Mouse (Mus musculus) hindbrain, embryonic 14.5 days (tissue): ENCODE measurements at regions not wholly inside any gene's neighbourhood (a gene's known extent, or its start where the extent isn't known, plus 50 kb on each side); places are given as distances from the start of the nearest gene placed in this dataset.

Experiments
- ATAC-seq: fragments of 200-750 bp; cut with Nextera tagmentation; 2 replicates; pipeline ENCODE4 v1.8.0; 2017; ENCODE audit warnings: moderate number of reproducible peaks, mild to moderate bottlenecking, moderate TSS enrichment, moderate library complexity; ENCODE audit not compliant: low FRiP score
- DNase-seq: peaks from one replicate; pipeline ENCODE4 v3.0.0-alpha.2; 2015; ENCODE audit warnings: low spot score
- H3K27ac ChIP-seq: fragments of 300-500 bp; sonication (generic); 2 replicates; pipeline ENCODE4 v1.5.1; 2014; ENCODE audit warnings: mild to moderate bottlenecking, moderate library complexity
- H3K27me3 ChIP-seq: fragments of 300-500 bp; sonication (generic); 2 replicates; pipeline ENCODE4 v1.6.1; 2014; ENCODE audit warnings: mild to moderate bottlenecking, low read length, mixed read lengths; ENCODE audit not compliant: control insufficient read depth, insufficient read depth
- H3K36me3 ChIP-seq: fragments of 300-500 bp; sonication (generic); replicated peaks from 2 replicates; pipeline ENCODE4 v1.6.1; 2014; ENCODE audit not compliant: control insufficient read depth, insufficient read depth
- H3K4me1 ChIP-seq: fragments of 300-500 bp; sonication (generic); replicated peaks from 2 replicates; pipeline ENCODE4 v1.6.1; 2014; ENCODE audit warnings: antibody characterized with exemption, low read length, mixed read lengths; ENCODE audit not compliant: control insufficient read depth, insufficient read depth
- H3K4me2 ChIP-seq: fragments of 300-500 bp; sonication (generic); replicated peaks from 2 replicates; pipeline ENCODE4 v1.6.1; 2014; ENCODE audit warnings: mild to moderate bottlenecking, moderate library complexity
- H3K4me3 ChIP-seq: fragments of 300-500 bp; sonication (generic); replicated peaks from 2 replicates; pipeline ENCODE4 v1.5.1; 2014; ENCODE audit warnings: mild to moderate bottlenecking, low read length
- H3K9ac ChIP-seq: fragments of 300-500 bp; sonication (generic); 2 replicates; pipeline ENCODE4 v1.6.1; 2014
- H3K9me3 ChIP-seq: fragments of 300-500 bp; sonication (generic); 2 replicates; pipeline ENCODE4 v1.6.1; 2016; ENCODE audit warnings: low read length; ENCODE audit not compliant: control insufficient read depth
- WGBS: fragments of 180-500 bp; shearing (Covaris S2); extraction: QIAGEN DNeasy Blood & Tissue Kit; methylation state at CpG from one replicate; pipeline ENCODE4 v1.1.7; 2014; 5-methylcytosine and 5-hydroxymethylcytosine counted together

DNA sequence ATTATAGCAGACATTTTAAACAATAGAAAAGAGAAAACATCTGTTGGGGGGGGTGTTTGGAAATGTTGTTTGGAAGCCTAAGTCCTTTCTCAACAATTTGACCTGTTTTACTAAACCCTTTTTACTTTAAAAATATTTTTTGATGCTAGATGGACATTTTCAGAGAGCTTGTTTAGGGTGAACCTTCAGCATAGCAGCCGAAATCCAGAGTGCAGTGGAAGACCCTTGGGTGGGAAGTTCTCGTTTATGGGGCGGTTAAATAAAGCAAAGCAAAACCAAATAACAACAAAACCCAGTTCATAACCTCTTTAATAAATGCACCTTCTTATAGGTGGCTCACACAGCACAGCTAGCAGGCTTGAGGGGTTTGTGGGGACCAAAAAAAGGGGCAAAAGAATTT lies 62.4 kb upstream of the Ppara start:
- Histone ChIP-seq H3K9ac (peak overlapping the region; percentile 97), H3K9me3 (no peaks in the 10 kb centered on the region), H3K4me3 (peak overlapping the region; percentile 89), H3K4me2 (peak overlapping the region; percentile 80), H3K36me3 (peaks cover 25% of the 10 kb centered on the region), H3K4me1 (peaks cover 44% of the 10 kb centered on the region), H3K27me3 (peaks cover 33% of the 10 kb centered on the region; the same call in 1 of the 2 replicates), H3K27ac (peak overlapping the region; percentile 98)
- ATAC-seq (no peak), DNase-seq (no peak)
- WGBS = 53% methylated on average over 3 of the region's 3 CpGs

DNA sequence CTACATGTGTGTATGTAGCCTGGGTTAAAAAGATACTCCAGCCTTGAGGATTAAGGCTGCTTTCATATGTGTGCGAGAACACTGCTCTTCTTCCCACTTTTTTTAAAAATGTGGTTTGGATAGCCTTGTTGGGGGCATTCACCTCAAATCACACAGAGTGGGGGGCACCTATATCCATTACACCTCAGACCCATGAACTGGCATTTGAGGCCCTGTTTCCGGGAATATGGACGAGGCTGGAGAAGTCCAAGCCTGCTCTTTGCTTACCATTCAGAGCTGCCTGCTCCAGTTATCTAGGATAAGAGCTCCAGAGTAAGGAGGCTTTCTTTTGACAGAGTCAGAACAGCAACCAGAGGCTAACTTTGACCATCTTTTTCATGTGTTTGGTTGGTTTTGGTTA lies 61.9 kb upstream of the Ppara start:
- Histone ChIP-seq H3K9ac (peak overlapping the region; percentile 97), H3K9me3 (no peaks in the 10 kb centered on the region), H3K4me2 (peak overlapping the region; percentile 80), H3K36me3 (peaks cover 25% of the 10 kb centered on the region), H3K27ac (peak overlapping the region; percentile 98), H3K27me3 (peaks cover 30% of the 10 kb centered on the region; the same call in 1 of the 2 replicates), H3K4me1 (peaks cover 50% of the 10 kb centered on the region), H3K4me3 (peak overlapping the region; percentile 89)
- DNase-seq (no peak), ATAC-seq (no peak)
- WGBS = 55% methylated on average over 3 of the region's 3 CpGs

DNA sequence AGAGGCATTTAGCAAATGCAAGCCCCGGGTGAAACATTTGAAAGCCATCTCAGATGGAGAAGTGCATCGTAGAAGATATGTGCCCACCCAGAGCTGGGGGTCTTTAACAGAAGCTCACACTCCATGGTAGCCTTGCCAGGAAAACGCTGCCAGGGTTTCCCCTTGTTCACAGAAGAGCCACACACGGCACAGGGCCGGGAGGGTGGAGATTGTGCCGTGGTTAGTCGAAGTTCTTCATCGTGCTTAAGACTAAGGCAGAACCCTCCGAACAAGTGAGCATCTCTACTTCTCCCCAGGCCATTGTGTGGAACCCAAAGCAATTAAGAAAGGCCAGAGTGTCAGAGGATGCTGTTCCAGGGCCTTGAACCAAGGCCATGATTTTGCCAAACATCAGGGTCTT lies 61.3 kb upstream of the Ppara start:
- H3K4me1 ChIP-seq = peaks cover 54% of the 10 kb centered on the region
- H3K27me3 ChIP-seq = peaks cover 24% of the 10 kb centered on the region; the same call in 1 of the 2 replicates
- DNase-seq (no peak), ATAC-seq (no peak)
- peak overlapping the region; percentile 89 for H3K4me3 ChIP-seq
- H3K27ac ChIP-seq = peak overlapping the region; percentile 68
- WGBS = 54% methylated on average over 9 of the region's 9 CpGs
- no peaks in the 10 kb centered on the region for H3K9me3 ChIP-seq
- H3K4me2 ChIP-seq = peak overlapping the region; percentile 80
- peak overlapping the region; percentile 97 for H3K9ac ChIP-seq
- peaks cover 29% of the 10 kb centered on the region for H3K36me3 ChIP-seq

DNA sequence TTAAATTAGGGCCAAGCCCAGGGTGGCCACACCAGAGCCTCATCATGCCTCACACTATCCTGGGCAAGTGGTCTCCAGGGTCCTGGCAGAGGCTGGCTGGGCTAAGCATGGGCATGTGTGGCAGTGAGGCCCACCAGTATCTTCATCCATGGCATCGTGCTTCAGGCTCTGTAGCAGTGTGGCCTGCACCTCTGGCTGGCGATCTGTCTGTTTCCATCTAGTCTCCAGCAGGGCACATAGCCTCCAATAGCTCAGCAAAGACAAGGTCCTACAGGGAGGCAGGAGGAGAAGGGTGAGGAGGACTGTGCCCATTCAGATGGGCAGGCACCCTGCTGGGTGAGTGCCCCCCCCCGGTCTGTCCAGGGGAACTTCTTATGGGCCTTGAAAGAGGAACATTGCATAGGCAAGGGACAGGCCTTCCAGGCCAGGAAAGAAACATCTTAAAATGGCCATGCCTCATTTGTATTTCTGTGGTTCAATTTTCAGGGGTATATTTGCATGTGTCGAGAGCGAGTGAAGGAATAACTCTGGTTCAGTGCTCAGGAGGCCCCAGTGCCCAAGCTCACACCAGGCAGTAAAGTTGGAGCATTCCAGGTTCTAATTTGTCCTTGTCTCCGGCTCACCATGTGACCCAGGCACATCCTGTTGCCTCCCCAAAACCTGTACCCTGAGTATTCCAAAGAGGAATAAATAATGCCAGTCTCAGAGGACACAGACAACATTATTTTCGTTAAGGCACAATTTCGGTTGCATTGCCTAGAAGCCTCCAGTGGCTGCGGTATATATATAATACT lies 60.4 kb upstream of the Ppara start:
- peaks cover 16% of the 10 kb centered on the region; the same call in 1 of the 2 replicates for H3K27me3 ChIP-seq
- peaks cover 29% of the 10 kb centered on the region for H3K36me3 ChIP-seq
- peak overlapping the region; percentile 97 for H3K9ac ChIP-seq
- DNase-seq (no peak), ATAC-seq (no peak)
- H3K9me3 ChIP-seq = no peaks in the 10 kb centered on the region
- peak overlapping the region; percentile 80 for H3K4me2 ChIP-seq
- peak overlapping the region; percentile 89 for H3K4me3 ChIP-seq
- peak overlapping the region; percentile 68 for H3K27ac ChIP-seq
- H3K4me1 ChIP-seq = peaks cover 57% of the 10 kb centered on the region
- WGBS = 68% methylated on average over 9 of the region's 9 CpGs

DNA sequence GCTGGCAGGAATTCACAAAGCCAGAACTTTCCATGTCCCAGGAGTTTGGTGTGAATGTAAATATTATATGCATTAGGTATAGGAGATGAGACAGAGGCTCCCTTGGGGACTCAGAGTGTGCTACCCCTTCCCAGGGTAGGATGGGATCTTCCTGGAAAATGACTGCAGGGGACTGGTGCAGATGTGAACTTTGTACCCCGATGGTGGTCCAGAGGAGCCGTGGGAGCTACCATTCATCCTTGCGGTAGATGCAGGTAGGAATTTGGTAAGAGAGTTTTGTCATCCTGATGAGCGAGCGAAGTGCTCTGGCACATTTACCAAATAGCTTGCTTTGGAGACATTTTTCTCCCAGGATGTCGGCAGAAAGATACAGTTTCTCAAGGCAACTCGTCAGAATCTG lies 59.7 kb upstream of the Ppara start:
- 80% methylated on average over 7 of the region's 7 CpGs for WGBS
- Histone ChIP-seq H3K4me1 (peaks cover 56% of the 10 kb centered on the region), H3K4me3 (peak overlapping the region; percentile 89), H3K9ac (peak overlapping the region; percentile 97), H3K9me3 (no peaks in the 10 kb centered on the region), H3K4me2 (peak overlapping the region; percentile 80), H3K27ac (peak overlapping the region; percentile 7; the same call in 1 of the 2 replicates), H3K27me3 (peaks cover 16% of the 10 kb centered on the region; the same call in 1 of the 2 replicates), H3K36me3 (peaks cover 29% of the 10 kb centered on the region)
- no peak for DNase-seq
- ATAC-seq = no peak

DNA sequence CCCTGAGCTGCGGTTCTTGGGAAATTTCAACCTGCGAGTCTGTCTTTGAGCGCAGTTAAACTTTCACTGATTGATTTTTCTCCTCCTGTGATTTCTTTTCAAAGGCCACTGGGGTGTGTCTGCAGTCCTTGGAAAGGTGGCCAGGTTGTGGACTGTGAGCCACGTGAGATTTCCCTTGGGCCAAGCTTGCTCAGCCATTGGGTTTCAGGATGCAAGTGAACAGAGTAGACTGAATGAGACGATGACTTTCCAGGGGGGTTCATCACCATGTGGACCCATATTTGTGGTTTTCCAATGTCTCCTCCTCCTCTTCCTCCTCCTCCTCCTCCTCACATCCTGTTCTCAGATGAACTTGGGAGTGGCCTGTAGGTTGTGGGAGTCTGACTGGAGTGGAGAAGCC lies 59.0 kb upstream of the Ppara start:
- H3K4me2 ChIP-seq = peak overlapping the region; percentile 80

DNA sequence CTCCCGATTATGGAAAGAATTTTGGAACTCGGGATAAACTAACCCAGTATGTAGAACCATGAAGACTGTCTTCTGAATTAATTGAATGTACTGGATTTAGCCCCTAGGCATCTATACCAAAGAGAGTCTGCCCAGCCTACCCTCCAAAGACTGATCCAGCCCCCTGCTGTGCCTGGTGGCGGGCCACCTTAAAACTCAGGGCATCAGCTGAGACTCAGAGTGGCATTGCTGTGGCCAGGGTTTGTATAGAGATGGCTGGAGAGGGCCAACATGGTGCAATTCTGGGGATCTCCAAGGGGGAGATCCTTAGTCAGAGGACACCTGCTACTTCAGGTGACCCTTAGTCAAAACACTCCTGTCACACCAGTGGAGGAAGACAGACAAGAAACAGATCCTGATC lies 58.6 kb upstream of the Ppara start:
- ATAC-seq (no peak), DNase-seq (no peak)
- Histone ChIP-seq H3K27me3 (peaks cover 16% of the 10 kb centered on the region; the same call in 1 of the 2 replicates), H3K4me1 (peaks cover 56% of the 10 kb centered on the region), H3K9me3 (no peaks in the 10 kb centered on the region), H3K4me2 (peak overlapping the region; percentile 80), H3K9ac (peak overlapping the region; percentile 97), H3K27ac (no peak overlapping the region), H3K4me3 (peak overlapping the region; percentile 89), H3K36me3 (peaks cover 29% of the 10 kb centered on the region)
- WGBS = 69% methylated on average over 3 of the region's 3 CpGs

More for the DNA sequence above, 59.0 kb upstream of the Ppara start:
- no peak for DNase-seq
- peak overlapping the region; percentile 97 for H3K9ac ChIP-seq
- H3K4me1 ChIP-seq = peaks cover 56% of the 10 kb centered on the region
- 0 out of 2 replicates have a peak overlapping the region, but pooled peaks have one; percentile 7 for H3K27ac ChIP-seq
- peaks cover 16% of the 10 kb centered on the region; the same call in 1 of the 2 replicates for H3K27me3 ChIP-seq
- no peak for ATAC-seq
- peak overlapping the region; percentile 89 for H3K4me3 ChIP-seq
- no peaks in the 10 kb centered on the region for H3K9me3 ChIP-seq
- WGBS = 76% methylated on average over 5 of the region's 5 CpGs
- H3K36me3 ChIP-seq = peaks cover 29% of the 10 kb centered on the region

DNA sequence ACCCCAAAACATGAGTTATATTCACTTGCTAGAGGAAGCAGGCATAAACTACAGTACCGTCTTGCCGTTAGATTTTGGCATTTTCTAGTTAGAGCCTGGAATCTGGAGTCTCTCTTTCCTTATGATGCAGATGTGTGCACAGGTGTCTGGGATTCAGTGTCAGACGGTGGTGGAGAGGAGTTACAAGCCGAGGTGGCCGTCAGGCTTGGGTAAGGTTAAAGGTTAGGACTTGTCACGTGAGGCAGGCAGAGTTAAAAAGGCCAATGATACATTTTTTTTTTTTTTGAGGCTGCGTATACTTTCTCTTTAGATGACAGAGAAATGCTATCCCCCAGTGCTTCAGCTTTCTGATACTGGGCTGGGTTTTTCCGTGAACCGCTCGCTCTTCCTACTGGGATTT lies 57.9 kb upstream of the Ppara start:
- no peaks in the 10 kb centered on the region for H3K9me3 ChIP-seq
- H3K9ac ChIP-seq = peak overlapping the region; percentile 97
- peak overlapping the region; percentile 89 for H3K4me3 ChIP-seq
- H3K27ac ChIP-seq = peak overlapping the region; percentile 86
- H3K4me2 ChIP-seq = peak overlapping the region; percentile 80
- DNase-seq (no peak), ATAC-seq (no peak)
- peaks cover 58% of the 10 kb centered on the region for H3K4me1 ChIP-seq
- WGBS = 67% methylated on average over 10 of the region's 10 CpGs
- peaks cover 29% of the 10 kb centered on the region for H3K36me3 ChIP-seq
- H3K27me3 ChIP-seq = peaks cover 16% of the 10 kb centered on the region; the same call in 1 of the 2 replicates

DNA sequence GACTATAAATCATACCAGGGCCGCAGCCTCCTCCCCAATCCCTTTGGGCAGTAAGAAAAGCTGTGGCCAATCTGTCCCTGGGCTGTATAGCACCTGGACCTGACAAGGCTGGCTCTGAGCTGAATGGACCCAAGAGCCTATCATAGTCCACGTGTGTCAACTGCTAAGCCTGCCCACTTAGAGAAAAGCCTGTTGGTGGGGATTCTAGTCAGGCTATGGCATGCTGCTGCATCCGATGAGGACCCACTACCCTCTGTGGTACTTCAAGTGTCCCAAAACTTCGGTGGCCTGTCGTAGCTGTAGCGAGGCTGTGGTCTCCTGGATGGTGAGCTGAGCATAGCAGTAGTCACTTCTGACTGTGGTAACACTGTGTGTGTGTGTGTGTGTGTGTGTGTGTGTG lies 57.4 kb upstream of the Ppara start:
- peak overlapping the region; percentile 97 for H3K9ac ChIP-seq

More for the DNA sequence above, 57.4 kb upstream of the Ppara start:
- Histone ChIP-seq H3K9me3 (no peaks in the 10 kb centered on the region), H3K27me3 (peaks cover 16% of the 10 kb centered on the region; the same call in 1 of the 2 replicates), H3K27ac (peak overlapping the region; percentile 86), H3K4me2 (peak overlapping the region; percentile 80), H3K4me3 (peak overlapping the region; percentile 89), H3K4me1 (peaks cover 63% of the 10 kb centered on the region), H3K36me3 (peaks cover 29% of the 10 kb centered on the region)
- no peak for ATAC-seq
- no peak for DNase-seq
- WGBS = 73% methylated on average over 6 of the region's 6 CpGs
